Mouse (Mus musculus) liver, embryonic 14.5 days (tissue): ENCODE results near the gene Lamc1.

Source experiments
- CTCF ChIP-seq: IDR thresholded peaks from 2 replicates; pipeline ENCODE4 v1.5.1; 2016; ENCODE audit warnings: antibody characterized with exemption, low read depth, control low read depth
- EP300 ChIP-seq: IDR thresholded peaks from 2 replicates; pipeline ENCODE4 v1.6.1; 2016; ENCODE audit warnings: antibody characterized with exemption, low read depth

DNA sequence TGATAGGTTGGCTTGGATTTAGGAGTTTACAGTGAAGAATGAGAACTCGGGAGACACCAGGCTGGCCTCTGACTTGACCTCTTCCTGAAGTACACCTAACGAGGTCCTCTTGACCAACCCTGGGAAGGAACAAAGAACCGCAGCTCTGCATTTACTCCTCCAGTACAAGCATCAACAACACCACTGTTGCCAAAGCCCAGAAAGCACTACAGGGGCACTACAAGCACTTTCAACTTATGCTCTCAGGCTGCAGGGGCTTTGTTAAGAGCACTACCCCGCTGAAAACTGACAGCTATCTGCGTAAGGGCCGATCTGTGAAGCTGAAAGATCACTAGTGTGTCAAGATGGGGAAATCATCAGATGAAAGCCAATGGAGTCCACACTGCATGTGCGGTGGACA, 6.4 kb downstream of the Lamc1 start:
- TF ChIP-seq CTCF (no peak), EP300 (no peak)
